Mouse (Mus musculus) stomach, postnatal 0 days (tissue): ENCODE measurements around the gene C1ql4. TPM values are rescaled to one million over a fixed set of nuclear protein-coding genes. Genes with fewer than 3 reads are reported as not detected.
"Not testable (repeated sequence)": the region's sequence is repeated elsewhere in the genome, so short reads cannot be mapped to it uniquely, and the experiment has no call there.

Source experiments
- ATAC-seq: fragments of 200-750 bp; cut with Nextera tagmentation; 2 replicates; pipeline ENCODE4 v1.8.0; 2017; ENCODE audit not compliant: low FRiP score, low TSS enrichment
- DNase-seq: peaks from one replicate; pipeline ENCODE4 v3.0.0-alpha.2; 2016; ENCODE audit warnings: low spot score
- H3K27ac ChIP-seq: fragments of 300-500 bp; sonication (generic); replicated peaks from 2 replicates; pipeline ENCODE4 v1.5.1; 2014; ENCODE audit warnings: mild to moderate bottlenecking, control low read depth
- H3K27me3 ChIP-seq: fragments of 300-500 bp; sonication (generic); 2 replicates; pipeline ENCODE4 v1.6.1; 2014; ENCODE audit warnings: low read length; ENCODE audit not compliant: control insufficient read depth, insufficient read depth
- H3K36me3 ChIP-seq: fragments of 300-500 bp; sonication (generic); 2 replicates; pipeline ENCODE4 v1.6.1; 2014; ENCODE audit warnings: low read length, mixed read lengths; ENCODE audit not compliant: control insufficient read depth, insufficient read depth
- H3K4me1 ChIP-seq: fragments of 300-500 bp; sonication (generic); replicated peaks from 2 replicates; pipeline ENCODE4 v1.6.1; 2014; ENCODE audit warnings: antibody characterized with exemption; ENCODE audit not compliant: control insufficient read depth, insufficient read depth
- H3K4me2 ChIP-seq: fragments of 300-500 bp; sonication (generic); replicated peaks from 2 replicates; pipeline ENCODE4 v1.6.1; 2014; ENCODE audit warnings: low read depth, mild to moderate bottlenecking, control low read depth, moderate library complexity
- H3K4me3 ChIP-seq: fragments of 300-500 bp; sonication (generic); 2 replicates; pipeline ENCODE4 v1.5.1; 2014; ENCODE audit warnings: low read depth, low read length, control low read depth
- H3K9ac ChIP-seq: fragments of 300-500 bp; sonication (generic); 2 replicates; pipeline ENCODE4 v1.6.1; 2014; ENCODE audit warnings: mild to moderate bottlenecking, low read length, control low read depth, mixed read lengths
- H3K9me3 ChIP-seq: fragments of 300-500 bp; sonication (generic); 2 replicates; pipeline ENCODE4 v1.6.1; 2016; ENCODE audit warnings: low read length; ENCODE audit not compliant: control insufficient read depth
- CTCF ChIP-seq: IDR thresholded peaks from 2 replicates; pipeline ENCODE4 v1.5.1; 2016; ENCODE audit warnings: antibody characterized with exemption, low read depth, mild to moderate bottlenecking, moderate library complexity
- EP300 ChIP-seq: optimal IDR thresholded peaks from 2 replicates; pipeline ENCODE3; 2016; ENCODE audit warnings: antibody characterized with exemption
- whole genome bisulfite sequencing: fragments of 180-500 bp; shearing (Covaris S2); extraction: QIAGEN DNeasy Blood & Tissue Kit; methylation state at CpG from one replicate; pipeline ENCODE4 v1.1.7; 2014; 5-methylcytosine and 5-hydroxymethylcytosine counted together
- polyA plus RNA-seq: library from polyadenylated mRNA; unstranded; fragments of >200 nt; fragmentation: Nextera tagmentation; extraction: Ambion mirVana; gene quantifications from 2 replicates; pipeline ENCODE4 v1.2.1, GENCODE M21; 2015

Gene C1ql4
- polyA plus RNA-seq, 1 experiment from 2014 or later, result not detected

GRCm38 (mm10) chr15:99083258-99083657 is 4.4 kb downstream of the C1ql4 start:
- TF ChIP-seq CTCF (peak; percentile 83), EP300 (no peak)
- Histone ChIP-seq H3K27me3 (peaks cover 14% of the 10 kb centered on the region; the same call in 1 of the 2 replicates), H3K4me2 (no peak overlapping the region), H3K4me3 (no peak overlapping the region), H3K9me3 (no peaks in the 10 kb centered on the region), H3K4me1 (no peaks in the 10 kb centered on the region), H3K27ac (no peak overlapping the region), H3K36me3 (no peaks in the 10 kb centered on the region; the same call in 1 of the 2 replicates), H3K9ac (no peak overlapping the region)
- DNase-seq (peak; percentile 70), ATAC-seq (no peak)
- 69% methylated on average over 9 of the region's 9 CpGs for WGBS

DNA sequence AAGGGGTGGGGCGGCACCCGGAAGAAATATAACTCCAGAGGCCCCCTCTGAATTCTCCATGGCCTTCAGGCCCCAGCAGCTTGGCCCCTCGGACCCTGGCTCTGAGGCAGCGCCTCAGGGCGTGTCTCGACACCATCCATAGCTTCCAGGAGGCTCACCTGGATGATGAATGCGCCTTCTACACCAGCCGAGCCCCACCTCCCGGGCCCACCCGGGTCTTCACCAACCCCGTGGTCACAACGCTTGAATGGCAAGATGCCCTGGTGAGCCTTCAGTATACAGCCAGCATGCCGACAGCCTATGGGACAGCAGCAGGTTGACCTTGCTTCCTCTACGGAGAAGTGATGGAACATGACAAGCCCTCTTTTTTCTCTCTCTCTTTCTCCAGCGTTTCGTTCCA is 4.8 kb downstream of the C1ql4 start:
- H3K27me3 ChIP-seq, result peaks cover 14% of the 10 kb centered on the region; the same call in 1 of the 2 replicates
- WGBS, result 89% methylated on average over 16 of the region's 16 CpGs

GRCm38 (mm10) chr15:99082322-99082721 is 5.3 kb downstream of the C1ql4 start:
- 94% methylated on average over 12 of the region's 12 CpGs for WGBS
- no peak overlapping the region for H3K4me2 ChIP-seq
- ATAC-seq (no peak), DNase-seq (no peak)
- H3K4me3 ChIP-seq, result no peak overlapping the region
- H3K27me3 ChIP-seq, result peaks cover 10% of the 10 kb centered on the region; the same call in 1 of the 2 replicates
- TF ChIP-seq EP300 (no peak), CTCF (no peak)
- H3K4me1 ChIP-seq, result no peaks in the 10 kb centered on the region
- no peak overlapping the region for H3K9ac ChIP-seq
- H3K36me3 ChIP-seq, result no peaks in the 10 kb centered on the region; the same call in 1 of the 2 replicates
- no peak overlapping the region for H3K27ac ChIP-seq
- H3K9me3 ChIP-seq, result no peaks in the 10 kb centered on the region

More for the DNA sequence above, 4.8 kb downstream of the C1ql4 start:
- Histone ChIP-seq H3K9ac (no peak overlapping the region), H3K4me2 (no peak overlapping the region), H3K9me3 (no peaks in the 10 kb centered on the region), H3K4me3 (no peak overlapping the region), H3K27ac (no peak overlapping the region), H3K36me3 (no peaks in the 10 kb centered on the region; the same call in 1 of the 2 replicates), H3K4me1 (no peaks in the 10 kb centered on the region)
- TF ChIP-seq CTCF (no peak), EP300 (no peak)
- DNase-seq, result no peak
- ATAC-seq, result no peak

DNA sequence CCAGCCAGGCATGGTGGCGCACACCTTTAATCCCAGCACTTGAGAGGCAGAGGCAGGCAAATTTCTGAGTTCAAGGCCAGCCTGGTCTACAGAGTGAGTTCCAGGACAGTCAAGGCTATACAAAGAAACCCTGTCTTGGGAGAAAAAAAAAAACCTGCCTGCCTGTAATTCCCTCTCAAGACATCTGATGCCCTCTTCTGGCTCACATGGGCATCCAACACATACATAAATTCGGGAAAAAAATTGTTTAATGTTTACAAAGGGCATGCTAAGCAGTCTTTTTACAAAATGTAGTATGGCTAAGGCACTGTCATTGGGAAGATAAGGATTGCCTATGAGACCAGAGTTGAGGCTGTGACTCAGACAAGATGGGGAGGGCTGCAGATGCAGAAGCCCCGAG is 7.8 kb downstream of the C1ql4 start:
- Histone ChIP-seq H3K4me1 (no peaks in the 10 kb centered on the region), H3K36me3 (no peaks in the 10 kb centered on the region; the same call in 1 of the 2 replicates), H3K4me3 (no peak overlapping the region), H3K9me3 (no peaks in the 10 kb centered on the region), H3K27me3 (no peaks in the 10 kb centered on the region), H3K4me2 (no peak overlapping the region), H3K9ac (no peak overlapping the region), H3K27ac (no peak overlapping the region)
- no peak for DNase-seq
- 76% methylated on average over 3 of the region's 3 CpGs for WGBS
- no peak for ATAC-seq
- no peak for TF ChIP-seq EP300
- peak; percentile 38; the same call in 1 of the 2 replicates for TF ChIP-seq CTCF

- DNase-seq (no peak), ATAC-seq (no peak)
- no peaks in the 10 kb centered on the region for H3K9me3 ChIP-seq
- no peaks in the 10 kb centered on the region for H3K27me3 ChIP-seq
- H3K4me2 ChIP-seq, result no peak overlapping the region
- H3K4me1 ChIP-seq, result peaks cover 4% of the 10 kb centered on the region; the same call in 1 of the 2 replicates
- 75% methylated on average over 15 of the region's 15 CpGs for WGBS
- H3K9ac ChIP-seq, result no peak overlapping the region
- TF ChIP-seq EP300 (no peak), CTCF (no peak)
- no peak overlapping the region for H3K27ac ChIP-seq
- H3K4me3 ChIP-seq, result no peak overlapping the region
- no peaks in the 10 kb centered on the region; the same call in 1 of the 2 replicates for H3K36me3 ChIP-seq
Measured at GRCm38 (mm10) chr15:99078181-99078910, 9.3 kb downstream of the C1ql4 start.

GRCm38 (mm10) chr15:99076011-99076410 is 11.6 kb downstream of the C1ql4 start:
- not testable (repeated sequence) for H3K9me3 ChIP-seq, H3K4me2 ChIP-seq, H3K27ac ChIP-seq, H3K36me3 ChIP-seq, H3K27me3 ChIP-seq, DNase-seq, H3K4me1 ChIP-seq, ATAC-seq, H3K9ac ChIP-seq, H3K4me3 ChIP-seq
- WGBS, result 100% methylated on average over 3 of the region's 3 CpGs
